In the genomic region with DNA sequence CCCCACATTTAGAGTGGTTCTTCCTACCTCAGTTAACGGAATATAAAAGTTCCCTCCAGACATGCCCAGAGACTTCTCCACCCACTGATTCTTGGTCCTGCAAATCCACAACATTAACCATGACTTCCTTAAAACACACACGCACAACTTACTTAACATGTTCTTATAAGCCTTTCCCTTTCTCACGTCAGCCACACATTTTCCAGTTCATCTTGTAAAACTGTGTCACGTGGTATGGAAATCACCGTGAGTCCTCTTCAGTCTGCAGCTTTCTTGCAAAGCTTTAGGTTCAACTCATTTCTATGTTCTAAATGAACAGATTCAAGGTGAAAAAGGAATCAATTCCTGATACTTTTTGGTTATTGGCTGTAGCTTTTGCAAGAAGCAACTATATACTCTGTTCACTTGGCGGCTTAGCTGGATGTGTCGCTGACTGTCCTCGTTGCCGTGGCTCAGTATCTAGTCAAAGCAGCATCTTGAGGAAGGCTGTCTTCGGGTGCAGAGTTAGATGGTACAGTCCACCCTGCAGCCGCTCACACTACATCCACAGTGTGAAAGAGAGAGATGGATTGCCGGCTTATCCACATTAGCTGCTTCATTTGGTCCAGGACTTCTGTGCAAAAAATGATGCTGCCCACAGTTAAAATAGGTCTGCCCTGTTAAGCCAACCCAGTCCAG, we compare ENCODE assay signal across 30 mouse cellular contexts.
A peak's percentile ranks its signal among the peaks of the same experiment; 100 is the strongest.
DNase-seq lines count a peak whose midpoint lies in the region; ATAC-seq and TF ChIP-seq lines count a peak whose summit lies in the region.
"Had no signal": no experiment of that assay in that cellular context is flagged by ENCODE, and none has a peak within 500 bp of the region (broad histone marks: within the 10 kb centered on the region; RNA-seq: fewer than 3 reads in every experiment).

No protein-coding gene starts in this region.

- H3K36me3 ChIP-seq in heart, embryonic 12.5 days = no peaks in the 10 kb centered on the region
- H3K36me3 ChIP-seq in heart, postnatal 0 days (replicated peaks; ENCODE audit: control insufficient read depth, insufficient read depth, low read length) = no peaks in the 10 kb centered on the region
- no peaks in the 10 kb centered on the region for H3K36me3 ChIP-seq in intestine, embryonic 16.5 days (ENCODE audit: control insufficient read depth, insufficient read depth, low read length)
- H3K36me3 ChIP-seq: hindbrain, embryonic 15.5 days; limb, embryonic 12.5 days; liver, embryonic 15.5 days; midbrain, embryonic 15.5 days; neural tube, embryonic 15.5 days had no signal

- no peak for TF ChIP-seq CTCF in heart, postnatal 0 days (IDR thresholded peaks at IDR 0.05; ENCODE audit: low read depth)

- H3K4me3 ChIP-seq in heart, embryonic 12.5 days = no peak overlapping the region
- H3K4me3 ChIP-seq in heart, postnatal 0 days (ENCODE audit: low read depth, low read length) = no peak overlapping the region
- H3K4me3 ChIP-seq in intestine, embryonic 16.5 days (ENCODE audit: low read length) = no peak overlapping the region
- H3K4me3 ChIP-seq: erythroblast, embryonic 14.5 days; hindbrain, embryonic 15.5 days; layer of hippocampus, adult 2 months; left cerebral cortex, adult 2 months; limb, embryonic 12.5 days; liver, embryonic 15.5 days; midbrain, embryonic 10.5 days; midbrain, embryonic 15.5 days; neural tube, embryonic 15.5 days had no signal

- no peak for TF ChIP-seq EP300 in heart, postnatal 0 days (IDR thresholded peaks at IDR 0.05; ENCODE audit: low read depth)

- no peaks in the 10 kb centered on the region for H3K27me3 ChIP-seq in heart, embryonic 12.5 days (replicated peaks)
- H3K27me3 ChIP-seq in heart, postnatal 0 days (ENCODE audit: control insufficient read depth, insufficient read depth, low read length) = no peaks in the 10 kb centered on the region
- H3K27me3 ChIP-seq in intestine, embryonic 16.5 days (replicated peaks; ENCODE audit: control insufficient read depth, insufficient read depth, low read length) = no peaks in the 10 kb centered on the region
- H3K27me3 ChIP-seq: hindbrain, embryonic 15.5 days; limb, embryonic 12.5 days; liver, embryonic 15.5 days; midbrain, embryonic 15.5 days; neural tube, embryonic 15.5 days; Patski had no signal

- H3K4me2 ChIP-seq in heart, embryonic 12.5 days = no peak overlapping the region
- H3K4me2 ChIP-seq in heart, postnatal 0 days (ENCODE audit: low read depth, low read length) = peak overlapping the region; percentile 4; the same call in 1 of the 2 replicates
- H3K4me2 ChIP-seq in intestine, embryonic 16.5 days (ENCODE audit: low read depth, low read length) = no peak overlapping the region
- H3K4me2 ChIP-seq: hindbrain, embryonic 15.5 days; limb, embryonic 12.5 days; liver, embryonic 15.5 days; lung, embryonic 14.5 days; midbrain, embryonic 15.5 days; neural tube, embryonic 15.5 days had no signal

- peak; percentile 76 for ATAC-seq in frontal cortex, adult (ENCODE audit: low TSS enrichment)
- no peak for ATAC-seq in heart, embryonic 12.5 days (ENCODE audit: insufficient number of reproducible peaks, low FRiP score)
- ATAC-seq in heart, postnatal 0 days (ENCODE audit: insufficient read depth, low read depth) = no peak
- no peak for ATAC-seq in intestine, embryonic 16.5 days
- ATAC-seq: forebrain, embryonic 16.5 days; midbrain, embryonic 15.5 days; Patski had no signal

- H3K4me1 ChIP-seq in heart, embryonic 12.5 days (replicated peaks) = peaks cover 60% of the 10 kb centered on the region
- H3K4me1 ChIP-seq in heart, postnatal 0 days (ENCODE audit: control insufficient read depth, insufficient read depth) = peaks cover 54% of the 10 kb centered on the region
- peaks cover 13% of the 10 kb centered on the region; the same call in 1 of the 2 replicates for H3K4me1 ChIP-seq in intestine, embryonic 16.5 days (ENCODE audit: control insufficient read depth, insufficient read depth, low read length)
- H3K4me1 ChIP-seq: hindbrain, embryonic 15.5 days had no signal

- H3K9ac ChIP-seq in heart, embryonic 12.5 days = no peak overlapping the region
- no peak overlapping the region for H3K9ac ChIP-seq in heart, postnatal 0 days (replicated peaks; ENCODE audit: low read depth, low read length)
- H3K9ac ChIP-seq in intestine, embryonic 16.5 days (ENCODE audit: low read depth, low read length) = no peak overlapping the region
- H3K9ac ChIP-seq: hindbrain, embryonic 15.5 days; limb, embryonic 12.5 days; liver, embryonic 15.5 days; lung, embryonic 14.5 days; midbrain, embryonic 15.5 days; neural tube, embryonic 15.5 days had no signal

- WGBS in heart, embryonic 12.5 days = 83% methylated on average over 12 of the region's 12 CpGs
- WGBS in heart, postnatal 0 days = 69% methylated on average over 12 of the region's 12 CpGs
- WGBS in intestine, embryonic 16.5 days = 92% methylated on average over 12 of the region's 12 CpGs

- no peak for DNase-seq in frontal cortex, adult 2 months (ENCODE audit: extremely low spot score in 1 of 2, low spot score in 1 of 2)
- DNase-seq in heart, adult 9 months (ENCODE audit: low spot score in 2 of 2) = no peak
- no peak for DNase-seq in heart, postnatal 0 days (ENCODE audit: low spot score)
- no peak for DNase-seq in heart, postnatal 14 days
- DNase-seq in adrenal gland, postnatal 25 days = no peak
- DNase-seq: adrenal gland, postnatal 10 days; cerebellum, adult 11-12 months; cerebellum, adult 9-11 months; embryo, embryonic 11 days; gastrocnemius, postnatal 25 days; lung, postnatal 14 days; right cerebral cortex, postnatal 25 days; spleen, adult 18-20 months; thymus, adult 2 months; thymus, postnatal 36 days had no signal

- peak overlapping the region; percentile 51 for H3K27ac ChIP-seq in heart, embryonic 12.5 days (ENCODE audit: poor library complexity, severe bottlenecking)
- H3K27ac ChIP-seq in heart, postnatal 0 days (ENCODE audit: low read depth) = peak overlapping the region; percentile 83
- peak overlapping the region; percentile 76 for H3K27ac ChIP-seq in intestine, embryonic 16.5 days (ENCODE audit: low read length)
- H3K27ac ChIP-seq: layer of hippocampus, adult 2 months; left cerebral cortex, adult 2 months; limb, embryonic 12.5 days; liver, embryonic 15.5 days; midbrain, embryonic 10.5 days; midbrain, embryonic 15.5 days; neural tube, embryonic 15.5 days had no signal

- H3K9me3 ChIP-seq in heart, embryonic 12.5 days (replicated peaks) = no peaks in the 10 kb centered on the region
- H3K9me3 ChIP-seq in heart, postnatal 0 days (replicated peaks; ENCODE audit: control insufficient read depth, low read length) = no peaks in the 10 kb centered on the region
- no peaks in the 10 kb centered on the region for H3K9me3 ChIP-seq in intestine, embryonic 16.5 days (ENCODE audit: control insufficient read depth, low read length)
- H3K9me3 ChIP-seq: hindbrain, embryonic 15.5 days; limb, embryonic 12.5 days; liver, embryonic 15.5 days; midbrain, embryonic 10.5 days; midbrain, embryonic 15.5 days; neural tube, embryonic 15.5 days had no signal

- intact Hi-C loops in heart, postnatal 14 days (cut with DNase I) = no loop called here
